Mouse (Mus musculus): ENCODE measurements around the gene Sptbn1. TPM values are rescaled to one million over a fixed set of nuclear protein-coding genes. Genes with fewer than 3 reads are reported as not detected.

The Sptbn1 gene
- total and polyA plus RNA-seq, 3 experiments: 7.7 to 95.8 (median 84.1) TPM

DNA sequence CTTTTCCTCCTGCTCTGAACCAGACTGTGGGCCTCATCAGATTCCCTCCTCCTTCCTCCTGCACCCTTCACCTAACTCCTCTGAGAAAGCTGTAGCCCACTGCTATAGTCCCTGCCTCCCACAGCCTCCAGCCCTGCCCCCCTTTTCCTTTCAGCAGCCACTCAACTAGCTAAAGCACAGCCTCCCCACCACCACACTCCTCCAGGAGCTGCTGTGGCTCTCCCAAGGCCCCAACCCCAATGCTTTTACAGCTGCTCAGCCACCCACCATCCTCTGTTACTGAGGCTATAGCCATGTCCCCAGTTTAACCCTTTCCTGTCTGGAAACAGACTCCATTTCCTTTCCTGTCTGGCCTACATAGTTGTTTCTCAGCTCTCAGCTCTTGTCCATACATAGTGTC, 182.9 kb downstream of the Sptbn1 start:
- Histone ChIP-seq H3K27me3 (ENCODE audit: insufficient read depth, low read length) (peaks cover 15% of the 10 kb centered on the region), H3K9me3 (replicated peaks) (no peaks in the 10 kb centered on the region), H3K36me3 (replicated peaks) (no peaks in the 10 kb centered on the region), H3K4me3 (ENCODE audit: low read depth, low read length) (no peak overlapping the region), H3K4me1 (ENCODE audit: insufficient read depth, low read depth, low read length) (no peaks in the 10 kb centered on the region)
- ATAC-seq (ENCODE audit: extremely low read depth, insufficient number of reproducible peaks, low FRiP score, poor library complexity, severe bottlenecking): no peak
- TF ChIP-seq TAL1 (conservative IDR thresholded peaks at IDR 0.05; ENCODE audit: low read depth, low read length) (no peak), GATA1 (IDR thresholded peaks at IDR 0.05; ENCODE audit: borderline replicate concordance, low read length) (no peak), GATA2 (IDR thresholded peaks at IDR 0.05; ENCODE audit: borderline replicate concordance, low read depth, low read length) (no peak), CTCF (IDR thresholded peaks at IDR 0.05; ENCODE audit: low read depth, low read length) (no peak), POLR2AphosphoS5 (IDR thresholded peaks at IDR 0.05; ENCODE audit: insufficient replicate concordance, low read depth, low read length) (no peak)
- no peak for DNase-seq (ENCODE audit: low spot score)

DNA sequence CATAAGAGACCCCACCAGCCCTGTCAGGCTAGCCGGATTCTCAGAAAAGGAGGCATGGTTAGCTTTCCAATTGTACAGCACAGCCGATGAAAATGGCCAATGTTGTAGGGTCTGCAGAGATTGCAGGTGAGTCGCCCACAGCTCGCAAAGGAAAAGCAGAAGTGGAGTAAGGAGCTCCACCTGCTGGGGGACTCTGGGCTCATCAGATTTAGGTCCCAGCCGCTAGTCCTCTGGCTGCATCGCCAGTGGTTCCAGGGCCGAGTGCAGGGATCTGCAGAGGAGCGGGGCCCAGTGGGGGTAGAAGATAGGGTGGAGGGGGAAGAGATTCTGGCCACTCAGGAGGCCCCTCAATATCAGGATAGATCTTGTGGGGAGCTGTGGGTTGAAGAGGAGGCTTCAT, 210.7 kb downstream of the Sptbn1 start:
- no peak for ATAC-seq (ENCODE audit: extremely low read depth, insufficient number of reproducible peaks, low FRiP score, poor library complexity, severe bottlenecking)
- Histone ChIP-seq H3K4me1 (ENCODE audit: insufficient read depth, low read depth, low read length) (peaks cover 2% of the 10 kb centered on the region; the same call in 1 of the 2 replicates), H3K9me3 (replicated peaks) (no peaks in the 10 kb centered on the region), H3K4me3 (ENCODE audit: low read depth, low read length) (no peak overlapping the region), H3K27me3 (ENCODE audit: insufficient read depth, low read length) (0 out of 2 replicates have a peak, but pooled peaks cover 3% of the 10 kb centered on the region), H3K36me3 (replicated peaks) (no peaks in the 10 kb centered on the region)
- DNase-seq (ENCODE audit: low spot score): no peak
- no peak for TF ChIP-seq GATA2 (IDR thresholded peaks at IDR 0.05; ENCODE audit: borderline replicate concordance, low read depth, low read length)
- TF ChIP-seq TAL1 (conservative IDR thresholded peaks at IDR 0.05; ENCODE audit: low read depth, low read length): no peak
- no peak for TF ChIP-seq CTCF (IDR thresholded peaks at IDR 0.05; ENCODE audit: low read depth, low read length)
- TF ChIP-seq GATA1 (IDR thresholded peaks at IDR 0.05; ENCODE audit: borderline replicate concordance, low read length): no peak
- no peak for TF ChIP-seq POLR2AphosphoS5 (IDR thresholded peaks at IDR 0.05; ENCODE audit: insufficient replicate concordance, low read depth, low read length)

Other genes starting within 250 kb of the Sptbn1 start
- not detected in 2 replicates for gene Eml6, start 242.1 kb downstream of the Sptbn1 start, total RNA-seq (2014; fragmentation: Nextera tagmentation)
- gene Eml6, start 242.1 kb downstream of the Sptbn1 start, total RNA-seq (2017): 0.12 and 0.22 TPM in 2 replicates
- gene Eml6, start 242.1 kb downstream of the Sptbn1 start, polyA plus RNA-seq (2012): under 0.01 TPM in 1 of 2 replicates, not detected in the other
- not detected in 2 replicates for gene 4930505A04Rik, start 203.7 kb upstream of the Sptbn1 start, total RNA-seq (2014; fragmentation: Nextera tagmentation)
- not detected in 2 replicates for gene 4930505A04Rik, start 203.7 kb upstream of the Sptbn1 start, total RNA-seq (2017)
- not detected in 2 replicates for gene 4930505A04Rik, start 203.7 kb upstream of the Sptbn1 start, polyA plus RNA-seq (2012)

Measured in G1E (cell line).